Mouse (Mus musculus): ENCODE results near the gene 1700003H04Rik. TPM values are rescaled to one million over a fixed set of nuclear protein-coding genes. Genes with fewer than 3 reads are reported as not detected.

The 1700003H04Rik gene
- not detected for total RNA-seq (2021)
- long read RNA-seq, experiment 1: 0 reads
- long read RNA-seq, experiment 2: 0 reads

- DNase-seq: no peak
- intact Hi-C loops (cut with DNase I): loop anchor here (10.0 kb wide), 1 partner anchor 1066 kb away; no protein-coding TSS in a partner anchor
Observed at GRCm38 (mm10) chr3:124581001-124581400, at the start of gene 1700003H04Rik. TSS of gene 1700003H04Rik (minus strand) at chr3:124581101.

- DNase-seq: no peak
- intact Hi-C loops (cut with DNase I): no loop called here
Observed at GRCm38 (mm10) chr3:124623031-124623430, 42.1 kb upstream of the 1700003H04Rik start.

- no peak for DNase-seq
- intact Hi-C loops (cut with DNase I): no loop called here
Observed at GRCm38 (mm10) chr3:124613287-124613686, 32.4 kb upstream of the 1700003H04Rik start.

- no peak for DNase-seq
- intact Hi-C loops (cut with DNase I): no loop called here
Observed at GRCm38 (mm10) chr3:124609956-124610355, 29.1 kb upstream of the 1700003H04Rik start.

GRCm38 (mm10) chr3:124606021-124606517 lies 25.2 kb upstream of the 1700003H04Rik start:
- DNase-seq: no peak
- intact Hi-C loops (cut with DNase I): no loop called here

- intact Hi-C loops (cut with DNase I): no loop called here
- DNase-seq: no peak
Observed at GRCm38 (mm10) chr3:124605518-124605917, 24.6 kb upstream of the 1700003H04Rik start.

- DNase-seq: no peak
- intact Hi-C loops (cut with DNase I): no loop called here
Observed at GRCm38 (mm10) chr3:124597789-124598188, 16.9 kb upstream of the 1700003H04Rik start.

GRCm38 (mm10) chr3:124587534-124587933 lies 6.6 kb upstream of the 1700003H04Rik start:
- intact Hi-C loops (cut with DNase I): loop anchor here (10.0 kb wide), 1 partner anchor 1073 kb away; no protein-coding TSS in a partner anchor

GRCm38 (mm10) chr3:124585761-124586160 lies 4.9 kb upstream of the 1700003H04Rik start:
- intact Hi-C loops (cut with DNase I): loop anchor here (10.0 kb wide), 1 partner anchor 1071 kb away; no protein-coding TSS in a partner anchor
- DNase-seq: no peak

More at GRCm38 (mm10) chr3:124587534-124587933, 6.6 kb upstream of the 1700003H04Rik start:
- no peak for DNase-seq

GRCm38 (mm10) chr3:124557317-124557716 lies 23.6 kb downstream of the 1700003H04Rik start:
- no peak for DNase-seq
- intact Hi-C loops (cut with DNase I): no loop called here

GRCm38 (mm10) chr3:124555963-124556362 lies 24.9 kb downstream of the 1700003H04Rik start:
- intact Hi-C loops (cut with DNase I): no loop called here
- no peak for DNase-seq

GRCm38 (mm10) chr3:124555092-124555491 lies 25.8 kb downstream of the 1700003H04Rik start:
- intact Hi-C loops (cut with DNase I): no loop called here
- no peak for DNase-seq

- no peak for DNase-seq
- intact Hi-C loops (cut with DNase I): no loop called here
Observed at GRCm38 (mm10) chr3:124548898-124549297, 32.0 kb downstream of the 1700003H04Rik start.

- no peak for DNase-seq
- intact Hi-C loops (cut with DNase I): no loop called here
Observed at GRCm38 (mm10) chr3:124538260-124538659, 42.6 kb downstream of the 1700003H04Rik start.

- intact Hi-C loops (cut with DNase I): no loop called here
- no peak for DNase-seq
Observed at GRCm38 (mm10) chr3:124536602-124537001, 44.3 kb downstream of the 1700003H04Rik start.

- intact Hi-C loops (cut with DNase I): no loop called here
- no peak for DNase-seq
Observed at GRCm38 (mm10) chr3:124518786-124519185, 62.1 kb downstream of the 1700003H04Rik start.

Other genes starting within 250 kb of the 1700003H04Rik start
- gene 1700006A11Rik, start 155.1 kb downstream of the 1700003H04Rik start, total RNA-seq (2021): not detected